Mouse (Mus musculus) neutrophil, adult 59 days (primary cell): ENCODE data around the gene Nt5c. TPM values are rescaled to one million over a fixed set of nuclear protein-coding genes. Genes with fewer than 3 reads are reported as not detected.

Experiments
- total RNA-seq, 2 experiments: library from RNA; stranded (reverse); gene quantifications; 1 replicate in 1 of 2; 2 replicates in 1 of 2; pipeline ENCODE4 v1.2.4; 2023

The Nt5c gene
- 10 to 100 TPM; 45.1 to 57.4 TPM for total RNA-seq

DNA sequence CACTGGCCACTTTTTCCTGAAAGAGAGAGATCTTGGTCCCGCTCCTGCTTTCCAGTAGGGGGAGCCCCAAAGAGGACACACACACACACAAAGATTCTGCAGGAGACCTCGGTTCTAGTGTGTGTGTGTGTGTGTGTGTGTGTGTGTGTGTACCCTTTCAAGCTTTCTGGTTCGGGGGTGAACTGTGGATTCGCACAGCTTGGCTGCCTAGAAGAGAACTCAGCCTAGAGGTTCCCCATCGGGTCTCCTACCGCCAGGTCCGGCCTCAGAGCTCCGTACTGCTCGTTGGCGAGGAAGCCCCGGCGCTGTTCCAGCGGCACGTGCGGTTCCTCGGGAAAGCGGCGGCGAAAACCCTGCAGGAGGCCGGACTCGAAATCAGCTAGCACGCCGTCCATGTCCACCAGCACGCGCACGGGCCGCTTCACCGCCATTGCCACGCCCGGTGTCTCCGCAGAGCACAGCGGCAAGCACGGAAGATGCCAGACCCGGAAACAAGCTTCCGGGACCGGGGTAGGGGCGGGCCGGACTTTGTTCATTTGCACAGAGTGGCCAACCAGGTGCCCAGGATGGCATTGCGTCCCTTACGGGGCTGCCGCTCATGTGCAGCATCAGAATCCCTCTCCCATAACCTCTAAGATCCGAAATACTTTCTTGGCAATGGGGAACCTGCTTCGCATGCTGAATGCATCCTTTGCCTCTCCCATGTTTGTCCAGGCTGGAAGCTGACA, at the start of gene Nt5c:
Gene Nt5c (minus strand): TSS at position 507 of the 728 bp plus-strand sequence.

DNA sequence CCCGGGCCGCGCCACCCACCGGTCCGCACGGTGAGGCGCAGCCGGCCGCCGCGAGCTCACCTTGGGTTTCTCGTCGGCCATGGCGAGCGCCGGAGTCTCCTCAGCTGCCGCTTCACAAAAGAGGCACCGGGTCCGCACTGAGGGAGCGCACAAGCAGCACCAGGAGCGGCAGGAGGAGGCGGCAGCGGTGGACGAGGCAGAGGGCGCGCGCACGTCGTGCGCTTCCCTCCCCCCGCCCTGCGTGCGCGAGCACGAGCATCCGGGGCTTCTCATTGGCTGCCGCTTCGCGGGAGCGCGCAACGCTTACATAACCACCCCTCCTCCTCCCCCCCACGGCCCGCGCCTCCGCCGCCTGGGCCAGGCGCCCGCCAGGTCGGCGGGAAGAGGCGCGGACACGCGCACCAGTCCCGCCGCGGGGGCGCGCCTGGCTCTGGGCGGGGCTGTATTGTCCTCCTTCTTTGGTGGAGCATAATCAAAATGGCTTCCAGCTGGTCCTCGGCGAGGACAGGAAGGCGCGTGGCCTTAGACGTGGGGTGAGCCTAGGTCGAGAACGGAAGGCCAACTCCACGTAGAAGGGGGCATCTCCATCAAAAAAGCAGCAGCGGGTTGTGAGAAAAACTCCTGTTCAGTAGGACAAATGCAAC, 44.5 kb upstream of the Nt5c start, which contains the start of gene Sumo2:
Gene Sumo2 (minus strand): TSS at position 239 of the 644 bp plus-strand sequence.

DNA sequence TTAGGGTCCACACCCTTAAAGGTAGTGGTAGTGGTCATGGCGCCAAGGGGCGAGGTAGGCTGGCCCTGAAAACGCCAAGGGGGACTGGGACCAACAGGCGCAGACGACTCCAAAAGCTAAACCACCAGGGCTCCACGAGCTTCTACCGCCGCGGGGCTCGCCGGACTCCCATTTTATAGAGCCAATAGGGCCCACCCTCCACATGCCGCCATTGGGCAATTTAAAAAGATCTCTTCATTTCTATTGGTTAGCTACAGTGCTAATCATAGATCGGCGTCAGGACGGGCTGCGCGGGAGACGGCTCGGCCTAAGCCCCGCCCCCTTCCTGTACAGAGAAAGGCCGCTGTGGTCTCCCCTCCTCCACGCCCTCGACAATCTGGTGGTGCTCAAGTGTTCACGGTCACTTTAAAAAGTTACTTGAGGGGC, 22.6 kb upstream of the Nt5c start, which contains the start of gene Jpt1:
Gene Jpt1 (minus strand): TSS at position 150 of the 426 bp plus-strand sequence.

DNA sequence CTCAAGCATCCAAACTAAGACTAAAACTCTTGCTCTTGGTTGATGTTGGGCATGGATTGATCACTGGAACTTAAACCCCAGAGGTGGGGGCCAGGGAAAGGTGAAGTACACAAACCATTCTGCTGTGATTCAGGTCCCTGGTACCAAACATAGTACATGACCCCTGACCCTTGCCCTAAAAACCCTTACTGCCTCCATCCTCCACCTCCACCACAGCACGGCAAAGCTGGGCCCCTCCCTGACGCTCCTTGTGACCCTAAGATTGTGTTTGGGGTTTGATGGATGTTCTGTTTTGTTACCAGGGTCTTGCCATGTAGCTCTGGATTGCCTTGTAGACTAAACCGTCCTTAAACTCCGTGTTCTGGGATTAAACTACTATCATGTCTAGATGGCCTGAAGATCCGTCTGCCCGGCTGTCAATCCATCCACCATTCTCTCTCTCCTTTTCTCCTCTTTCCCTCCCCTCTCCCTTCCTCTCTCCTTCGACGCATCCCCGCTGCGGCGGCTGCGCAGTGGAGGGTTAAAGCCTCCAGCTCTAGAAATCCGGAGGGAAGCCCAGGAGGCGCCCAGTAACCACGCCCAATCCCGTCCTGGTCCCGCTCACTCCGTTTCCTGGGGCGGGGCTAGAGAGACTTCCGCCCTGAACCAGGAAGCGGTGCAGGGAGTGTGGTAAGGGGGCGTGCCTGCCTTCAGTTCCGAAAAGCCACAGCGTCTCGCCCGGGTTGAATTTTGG, 16.5 kb downstream of the Nt5c start, which contains the start of gene Armc7:
Gene Armc7 (plus strand): TSS at position 643 of the 733 bp plus-strand sequence.

DNA sequence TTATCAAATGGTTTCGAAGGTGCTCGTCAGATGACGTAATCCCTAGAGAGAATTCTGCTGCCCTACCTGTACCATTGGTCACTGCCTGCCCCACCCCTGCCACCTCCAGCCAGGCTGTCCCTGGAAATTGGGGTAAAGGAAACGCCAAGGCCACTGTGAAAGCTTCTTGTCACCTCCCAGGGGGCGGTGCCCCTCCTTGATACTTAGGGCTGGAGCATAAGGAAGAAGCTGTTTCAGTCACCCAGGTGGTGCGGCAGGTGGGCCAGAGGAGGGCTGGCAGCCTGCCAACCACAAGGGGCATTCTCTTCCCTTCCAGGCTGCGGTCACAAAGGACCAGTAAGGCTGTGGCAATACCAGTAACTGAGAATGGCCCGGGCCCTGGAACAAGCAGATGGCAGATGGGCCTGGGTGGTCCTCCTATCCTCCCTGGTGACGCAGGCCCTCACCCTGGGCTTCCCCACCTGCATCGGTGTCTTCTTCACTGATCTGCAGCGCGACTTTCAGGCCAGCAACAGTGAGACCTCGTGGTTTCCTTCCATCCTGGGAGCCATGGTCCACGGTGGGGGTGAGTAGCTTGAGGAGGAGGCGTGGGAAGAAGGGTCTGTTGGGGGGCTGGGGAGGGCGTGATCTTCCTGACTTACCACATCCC, 29.3 kb downstream of the Nt5c start, which contains the start of gene Slc16a5:
Gene Slc16a5 (plus strand): TSS at position 232 of the 649 bp plus-strand sequence.

Other genes with a start within 250 kb of the Nt5c start
- gene Grin2c, start 224.6 kb downstream of the Nt5c start, total RNA-seq = not detected
- 10 to 100 TPM in 1 of 2 experiments, 1 to 10 TPM in 1; 6.9 to 10.0 TPM for gene Fdxr, start 214.8 kb downstream of the Nt5c start, total RNA-seq
- 1 to 10 TPM; 2.0 to 2.2 TPM for gene Fads6, start 194.2 kb downstream of the Nt5c start, total RNA-seq
- not detected for gene Otop2, start 184.7 kb downstream of the Nt5c start, total RNA-seq
- not detected for gene Ush1g, start 169.8 kb downstream of the Nt5c start, total RNA-seq
- not detected for gene Otop3, start 157.1 kb downstream of the Nt5c start, total RNA-seq
- 1 to 10 TPM in 1 of 2 experiments, under 1 TPM in 1; 0.93 to 1.7 TPM for gene Hid1, start 124.1 kb downstream of the Nt5c start, total RNA-seq
- under 1 TPM; 0.20 to 0.22 TPM for gene Cdr2l, start 109.9 kb downstream of the Nt5c start, total RNA-seq
- gene Mrpl58, start 88.1 kb downstream of the Nt5c start, total RNA-seq = 10 to 100 TPM; 40.2 to 43.7 TPM
- 100 to 1,000 TPM; 199 to 220 TPM for gene Atp5h, start 71.9 kb downstream of the Nt5c start, total RNA-seq
- gene Kctd2, start 71.7 kb downstream of the Nt5c start, total RNA-seq = 10 to 100 TPM; 20.5 to 24.6 TPM
- gene Trim80, start 51.3 kb downstream of the Nt5c start, total RNA-seq = not detected
- gene Slc16a5, start 29.4 kb downstream of the Nt5c start, total RNA-seq = under 1 TPM in 1 of 2 experiments, not detected in 1; 0.16 TPM
- gene Armc7, start 16.2 kb downstream of the Nt5c start, total RNA-seq = 10 to 100 TPM; 52.6 to 58.6 TPM
- gene Jpt1, start 22.5 kb upstream of the Nt5c start, total RNA-seq = 100 to 1,000 TPM; 129 to 152 TPM
- 100 to 1,000 TPM; 158 to 172 TPM for gene Sumo2, start 44.4 kb upstream of the Nt5c start, total RNA-seq
- gene Nup85, start 72.6 kb upstream of the Nt5c start, total RNA-seq = 10 to 100 TPM; 40.0 to 40.7 TPM
- gene Mrps7, start 112.1 kb upstream of the Nt5c start, total RNA-seq = 10 to 100 TPM; 10.7 to 20.3 TPM
- gene Gga3, start 112.2 kb upstream of the Nt5c start, total RNA-seq = 10 to 100 TPM; 57.5 to 58.2 TPM
- 10 to 100 TPM; 17.1 to 18.4 TPM for gene Mif4gd, start 121.1 kb upstream of the Nt5c start, total RNA-seq
- 10 to 100 TPM; 11.3 to 11.8 TPM for gene Slc25a19, start 136.4 kb upstream of the Nt5c start, total RNA-seq
- gene Grb2, start 216.7 kb upstream of the Nt5c start, total RNA-seq = 100 to 1,000 TPM; 208 to 230 TPM